Mouse (Mus musculus) hindbrain, embryonic 15.5 days (tissue): ENCODE measurements at regions not wholly inside any gene's neighbourhood (a gene's known extent, or its start where the extent isn't known, plus 50 kb on each side); places are given as distances from the start of the nearest gene placed in this dataset.

Experiments used
- ATAC-seq: fragments of 200-750 bp; cut with Nextera tagmentation; 2 replicates; pipeline ENCODE4 v1.8.0; 2017; ENCODE audit warnings: low read depth, moderate number of reproducible peaks, moderate TSS enrichment; ENCODE audit not compliant: low FRiP score
- H3K27ac ChIP-seq: fragments of 300-500 bp; sonication (generic); replicated peaks from 2 replicates; pipeline ENCODE4 v1.5.1; 2015; ENCODE audit warnings: mild to moderate bottlenecking, inconsistent platforms
- H3K27me3 ChIP-seq: fragments of 300-500 bp; sonication (generic); 2 replicates; pipeline ENCODE4 v1.6.1; 2015; ENCODE audit warnings: control low read depth, inconsistent platforms
- H3K36me3 ChIP-seq: fragments of 300-500 bp; sonication (generic); 2 replicates; pipeline ENCODE4 v1.6.1; 2015; ENCODE audit warnings: control low read depth, inconsistent platforms
- H3K4me1 ChIP-seq: fragments of 300-500 bp; sonication (generic); replicated peaks from 2 replicates; pipeline ENCODE4 v1.6.1; 2015; ENCODE audit warnings: control low read depth, inconsistent platforms
- H3K4me2 ChIP-seq: fragments of 300-500 bp; sonication (generic); 2 replicates; pipeline ENCODE4 v1.6.1; 2015; ENCODE audit warnings: moderate library complexity, mild to moderate bottlenecking, inconsistent platforms
- H3K4me3 ChIP-seq: fragments of 300-500 bp; sonication (generic); 2 replicates; pipeline ENCODE4 v1.5.1; 2015; ENCODE audit warnings: mild to moderate bottlenecking, inconsistent platforms
- H3K9ac ChIP-seq: fragments of 300-500 bp; sonication (generic); 2 replicates; pipeline ENCODE4 v1.6.1; 2015; ENCODE audit warnings: inconsistent platforms
- H3K9me3 ChIP-seq: fragments of 300-500 bp; sonication (generic); 2 replicates; pipeline ENCODE4 v1.6.1; 2016; ENCODE audit warnings: control low read depth, inconsistent platforms
- WGBS: fragments of 180-500 bp; shearing (Covaris S2); methylation state at CpG from one replicate; pipeline ENCODE4 v1.1.7; 2015; 5-methylcytosine and 5-hydroxymethylcytosine counted together

DNA sequence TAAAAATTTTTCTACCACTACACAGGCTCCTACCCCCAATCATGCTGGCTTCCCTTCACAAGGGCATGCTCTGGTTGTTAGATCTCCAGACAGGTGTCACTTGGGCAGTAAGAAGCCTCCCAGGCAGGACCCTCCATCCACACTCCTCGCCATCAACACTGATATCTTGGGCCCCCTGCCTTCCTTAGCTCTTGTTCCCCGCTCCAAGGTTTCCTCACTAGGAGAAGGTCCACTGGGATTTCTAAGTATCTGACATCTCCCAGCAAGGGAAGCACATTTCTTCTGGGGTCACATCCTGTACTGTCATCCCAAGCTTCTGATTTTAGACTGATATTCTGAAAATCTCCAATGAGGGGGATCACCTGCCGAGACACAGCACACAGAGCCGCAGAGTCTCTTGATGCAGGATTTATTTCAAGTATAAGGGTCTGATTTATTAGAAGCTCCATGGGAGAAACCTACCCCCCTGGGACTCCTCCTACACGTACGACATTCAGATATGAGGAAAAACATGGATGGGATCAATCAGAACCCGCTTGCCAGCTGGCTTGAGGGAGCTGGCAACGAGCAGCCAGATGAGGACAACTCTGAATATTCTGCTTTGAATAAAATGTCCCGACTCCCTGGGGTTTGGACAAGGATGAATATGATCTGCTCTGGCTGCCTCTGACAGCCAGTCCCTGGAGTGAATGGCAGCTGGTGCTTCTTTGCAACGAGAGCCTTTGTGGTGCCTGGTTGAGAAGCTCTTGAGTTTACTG is 322.8 kb downstream of the Vps13c start:
- 68% methylated on average over 10 of the region's 10 CpGs for WGBS
- Histone ChIP-seq H3K9ac (no peak overlapping the region), H3K27ac (no peak overlapping the region), H3K4me2 (no peak overlapping the region), H3K4me1 (no peaks in the 10 kb centered on the region), H3K27me3 (no peaks in the 10 kb centered on the region), H3K36me3 (no peaks in the 10 kb centered on the region), H3K9me3 (no peaks in the 10 kb centered on the region), H3K4me3 (no peak overlapping the region)
- no peak for ATAC-seq

DNA sequence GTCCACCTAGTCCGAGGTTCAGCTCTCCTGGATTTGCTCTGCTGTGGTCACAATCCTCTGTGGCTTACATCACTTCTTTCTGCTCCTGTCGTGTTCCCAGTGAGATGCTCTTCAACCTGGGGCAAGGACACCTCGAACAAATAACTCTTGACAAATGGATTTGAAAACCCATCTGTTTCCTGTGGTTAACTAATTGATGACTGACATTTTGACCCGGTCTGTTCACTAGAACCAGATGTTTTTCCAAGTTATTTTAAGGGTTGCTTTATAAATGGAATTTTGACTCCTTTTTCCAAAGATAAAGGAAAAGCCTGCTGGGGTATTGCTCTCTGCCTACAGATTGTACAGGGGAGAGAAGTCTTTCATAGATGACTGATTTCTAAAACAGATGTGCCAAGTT is 326.4 kb downstream of the Vps13c start:
- H3K9ac ChIP-seq, result no peak overlapping the region
- H3K27ac ChIP-seq, result no peak overlapping the region
- WGBS, result 63% methylated on average over 4 of the region's 4 CpGs
- no peaks in the 10 kb centered on the region for H3K9me3 ChIP-seq
- H3K4me2 ChIP-seq, result no peak overlapping the region
- ATAC-seq, result no peak
- H3K4me1 ChIP-seq, result no peaks in the 10 kb centered on the region
- no peaks in the 10 kb centered on the region for H3K27me3 ChIP-seq
- no peaks in the 10 kb centered on the region for H3K36me3 ChIP-seq
- no peak overlapping the region for H3K4me3 ChIP-seq

DNA sequence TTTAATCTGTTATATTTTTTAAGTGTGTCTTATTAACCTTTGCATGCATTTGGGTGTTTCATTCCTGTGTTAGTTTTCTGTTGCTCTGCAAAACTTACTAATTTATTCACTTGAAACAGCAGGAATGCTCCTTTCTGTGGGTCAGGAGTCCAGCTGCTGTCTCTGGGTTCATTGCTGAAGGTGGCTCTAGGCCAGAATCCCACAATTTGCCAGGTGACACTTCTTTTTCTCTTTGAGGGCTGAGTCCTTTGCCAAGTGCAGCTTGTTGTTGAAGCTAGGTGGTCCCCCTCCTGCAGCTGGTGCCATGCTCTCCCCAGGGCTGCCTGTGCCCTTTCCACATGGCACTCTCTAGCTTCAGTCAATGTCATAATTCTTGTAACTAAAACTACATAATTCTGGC is 348.7 kb downstream of the Vps13c start:
- H3K36me3 ChIP-seq, result no peaks in the 10 kb centered on the region
- no peak overlapping the region for H3K9ac ChIP-seq
- no peak overlapping the region for H3K27ac ChIP-seq
- no peaks in the 10 kb centered on the region for H3K4me1 ChIP-seq
- no peak overlapping the region for H3K4me3 ChIP-seq
- no peak for ATAC-seq
- no peak overlapping the region for H3K4me2 ChIP-seq
- H3K9me3 ChIP-seq, result no peaks in the 10 kb centered on the region
- H3K27me3 ChIP-seq, result no peaks in the 10 kb centered on the region

DNA sequence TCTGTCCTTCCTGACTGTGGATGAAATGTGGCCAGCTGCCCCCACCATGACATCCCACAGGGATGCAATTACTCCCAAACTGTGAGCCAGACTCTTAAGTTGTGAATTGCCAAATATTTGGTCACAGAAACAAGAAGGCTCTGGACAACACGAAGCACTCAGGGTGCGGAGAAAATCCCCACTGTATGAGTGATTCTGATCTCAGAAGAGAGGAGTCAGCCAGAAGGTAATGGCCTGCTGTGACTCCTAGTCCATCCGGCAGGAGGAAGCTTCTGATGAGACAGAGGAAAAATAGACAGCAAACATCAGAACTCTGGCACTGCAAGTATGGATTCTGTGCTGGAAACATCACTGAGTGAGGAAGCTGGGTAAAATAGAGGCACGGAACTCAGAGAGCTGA is 359.6 kb downstream of the Vps13c start:
- Histone ChIP-seq H3K36me3 (no peaks in the 10 kb centered on the region), H3K27me3 (no peaks in the 10 kb centered on the region), H3K27ac (no peak overlapping the region), H3K9me3 (no peaks in the 10 kb centered on the region), H3K4me3 (no peak overlapping the region), H3K9ac (no peak overlapping the region), H3K4me2 (no peak overlapping the region), H3K4me1 (no peaks in the 10 kb centered on the region)
- WGBS, result 73% methylated on average over 4 of the region's 4 CpGs
- ATAC-seq, result no peak

DNA sequence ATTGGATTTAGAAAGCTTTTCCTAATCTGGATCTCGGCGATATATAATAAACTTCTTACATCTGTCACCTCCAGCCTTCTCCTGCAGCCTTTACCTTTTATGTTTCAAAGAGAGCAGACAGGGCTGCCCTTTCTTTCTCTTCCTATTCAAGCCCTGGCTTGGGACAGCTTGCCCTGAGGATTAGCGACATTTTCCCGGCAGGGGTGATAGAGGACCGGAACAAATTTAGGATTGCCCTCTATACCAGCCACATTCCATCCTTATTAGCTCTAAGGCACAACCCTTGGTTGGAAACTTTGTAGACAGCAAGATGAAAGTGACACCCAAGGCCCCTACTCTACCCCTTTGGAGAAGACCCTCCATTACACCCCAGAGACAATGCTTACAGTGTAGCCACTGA is 360.8 kb downstream of the Vps13c start:
- 25% methylated on average over 5 of the region's 5 CpGs for WGBS
- Histone ChIP-seq H3K9me3 (no peaks in the 10 kb centered on the region), H3K9ac (no peak overlapping the region), H3K27ac (no peak overlapping the region), H3K4me3 (no peak overlapping the region), H3K27me3 (no peaks in the 10 kb centered on the region), H3K36me3 (no peaks in the 10 kb centered on the region), H3K4me1 (no peaks in the 10 kb centered on the region), H3K4me2 (no peak overlapping the region)
- no peak for ATAC-seq

DNA sequence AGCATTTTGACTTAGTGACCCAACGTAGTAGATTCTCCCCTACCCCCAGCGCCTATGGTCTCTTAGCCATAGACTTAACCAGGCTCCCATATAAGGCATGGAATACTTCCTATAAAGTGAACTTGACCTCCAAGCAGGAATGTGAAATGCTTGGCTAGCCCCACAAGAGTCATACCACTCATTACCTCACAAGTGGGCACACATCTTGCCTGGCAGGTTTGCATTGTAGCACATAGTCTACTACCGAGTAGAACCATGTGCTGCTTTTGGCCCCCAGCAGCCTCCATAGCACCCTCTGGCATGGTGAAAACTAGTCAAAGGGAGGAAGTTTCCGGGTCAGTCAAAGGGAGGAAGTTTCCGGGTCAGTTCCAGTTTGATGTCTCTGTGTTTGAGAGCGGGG is 385.5 kb downstream of the Vps13c start:
- Histone ChIP-seq H3K4me1 (no peaks in the 10 kb centered on the region), H3K4me3 (no peak overlapping the region), H3K9ac (no peak overlapping the region), H3K36me3 (no peaks in the 10 kb centered on the region), H3K9me3 (no peaks in the 10 kb centered on the region), H3K27me3 (no peaks in the 10 kb centered on the region), H3K27ac (no peak overlapping the region), H3K4me2 (no peak overlapping the region)
- 91% methylated on average over 6 of the region's 6 CpGs for WGBS
- no peak for ATAC-seq

DNA sequence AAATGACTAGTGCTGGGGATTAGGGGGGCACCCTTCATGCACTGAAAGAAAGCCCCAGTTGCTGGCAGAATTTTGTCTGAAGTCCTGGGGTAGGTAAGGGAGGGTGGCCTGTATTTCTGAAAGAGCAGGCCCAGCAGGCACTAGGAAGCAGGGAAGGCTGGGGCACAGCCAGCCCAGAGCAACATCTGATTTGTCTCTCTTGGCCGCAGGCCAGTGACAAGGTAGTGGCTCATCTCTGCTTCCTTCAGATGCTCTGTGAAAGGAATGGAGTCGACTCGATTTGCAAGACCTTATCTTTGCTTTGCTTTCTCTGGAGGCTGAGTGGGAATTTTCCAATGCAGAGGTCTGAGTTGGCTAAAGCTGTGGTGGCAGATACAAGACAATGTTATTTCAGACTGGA is 390.9 kb downstream of the Vps13c start:
- ATAC-seq, result no peak
- Histone ChIP-seq H3K4me2 (no peak overlapping the region), H3K9ac (no peak overlapping the region), H3K27me3 (no peaks in the 10 kb centered on the region), H3K4me3 (no peak overlapping the region), H3K4me1 (0 out of 2 replicates have a peak, but pooled peaks cover 3% of the 10 kb centered on the region), H3K9me3 (no peaks in the 10 kb centered on the region), H3K36me3 (no peaks in the 10 kb centered on the region), H3K27ac (no peak overlapping the region)
- 71% methylated on average over 3 of the region's 3 CpGs for WGBS

DNA sequence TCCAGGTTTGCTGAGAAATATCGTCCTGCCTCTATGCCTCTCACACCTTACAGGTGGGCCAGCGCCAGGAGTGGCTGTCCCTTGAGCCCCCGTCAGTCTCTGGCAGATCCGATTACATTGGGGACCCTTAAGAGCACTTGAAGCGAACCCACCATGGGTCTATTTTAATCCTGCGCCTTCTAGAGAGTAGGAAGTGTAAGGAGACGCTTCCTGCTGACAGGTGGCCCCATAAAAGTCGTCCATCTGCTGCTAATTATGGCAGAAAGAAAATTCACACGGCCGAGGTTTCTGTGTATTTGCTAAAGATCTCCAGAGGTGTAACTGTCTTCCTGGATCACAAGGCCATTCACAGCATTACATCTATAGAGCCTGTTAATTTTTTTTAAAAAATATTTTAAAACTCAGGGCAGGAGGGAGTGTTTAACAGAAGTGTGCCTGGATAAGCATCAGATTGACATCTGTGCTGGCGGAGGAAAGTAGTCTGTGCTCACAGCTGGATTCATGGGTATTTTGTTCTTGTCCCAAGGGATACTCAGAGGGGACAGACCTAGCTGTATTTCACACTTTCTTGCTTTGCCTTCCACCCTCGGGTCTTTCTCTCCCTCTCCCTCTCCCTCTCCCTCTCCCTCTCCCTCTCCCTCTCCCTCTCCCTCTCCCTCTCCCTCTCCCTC is 394.9 kb downstream of the Vps13c start:
- 50% methylated on average over 12 of the region's 12 CpGs for WGBS
- no peaks in the 10 kb centered on the region for H3K27me3 ChIP-seq
- no peak for ATAC-seq
- no peaks in the 10 kb centered on the region for H3K36me3 ChIP-seq
- no peak overlapping the region for H3K4me2 ChIP-seq
- H3K27ac ChIP-seq, result no peak overlapping the region
- H3K9me3 ChIP-seq, result no peaks in the 10 kb centered on the region
- no peak overlapping the region for H3K4me3 ChIP-seq
- H3K4me1 ChIP-seq, result 0 out of 2 replicates have a peak, but pooled peaks cover 3% of the 10 kb centered on the region
- no peak overlapping the region for H3K9ac ChIP-seq

DNA sequence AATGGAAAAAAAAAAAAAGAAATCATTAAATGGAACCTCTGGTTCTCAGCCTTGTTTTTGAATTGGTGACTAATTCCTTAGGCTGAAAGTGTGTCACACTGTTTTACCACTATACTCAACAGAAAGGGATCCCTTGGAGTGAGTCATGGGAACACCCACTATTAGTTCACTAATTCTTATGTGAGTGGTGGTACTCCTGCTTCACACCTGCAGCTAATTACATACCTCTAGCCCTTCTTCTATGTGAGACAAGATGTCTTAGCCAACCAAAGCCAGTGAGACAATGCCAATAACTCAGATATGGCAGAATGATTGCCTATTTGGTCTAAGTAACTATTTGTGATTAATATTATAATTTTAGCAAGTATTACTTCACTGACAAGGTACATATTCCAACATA is 398.9 kb downstream of the Vps13c start:
- Histone ChIP-seq H3K4me2 (no peak overlapping the region), H3K36me3 (no peaks in the 10 kb centered on the region), H3K9me3 (no peaks in the 10 kb centered on the region), H3K4me1 (0 out of 2 replicates have a peak, but pooled peaks cover 3% of the 10 kb centered on the region), H3K27me3 (no peaks in the 10 kb centered on the region), H3K9ac (no peak overlapping the region), H3K4me3 (no peak overlapping the region), H3K27ac (no peak overlapping the region)
- ATAC-seq, result no peak

DNA sequence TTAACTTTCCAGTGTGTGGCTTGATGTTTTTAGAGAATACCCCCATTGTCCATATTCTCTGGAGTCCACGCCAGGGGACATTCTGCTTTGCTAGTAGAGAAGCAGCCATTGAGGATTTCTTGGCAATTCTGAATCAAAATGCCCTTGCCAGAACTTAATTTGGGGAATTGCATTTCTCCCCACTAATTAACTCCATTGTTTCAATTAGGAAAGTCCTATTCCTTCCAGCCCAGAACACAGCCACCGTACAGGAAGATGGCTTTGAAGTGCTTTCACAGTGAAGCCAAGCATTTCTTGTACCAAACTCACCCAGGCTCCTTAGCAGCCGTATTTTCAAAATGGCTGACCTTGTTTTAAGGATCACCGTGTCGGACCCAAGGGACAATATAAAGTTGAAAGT is 399.4 kb downstream of the Vps13c start:
- no peak overlapping the region for H3K4me2 ChIP-seq
- 80% methylated on average over 5 of the region's 5 CpGs for WGBS
- no peaks in the 10 kb centered on the region for H3K36me3 ChIP-seq
- no peak overlapping the region for H3K9ac ChIP-seq
- ATAC-seq, result no peak
- no peak overlapping the region for H3K4me3 ChIP-seq
- H3K4me1 ChIP-seq, result 0 out of 2 replicates have a peak, but pooled peaks cover under 1% of the 10 kb centered on the region
- H3K9me3 ChIP-seq, result no peaks in the 10 kb centered on the region
- H3K27ac ChIP-seq, result no peak overlapping the region
- H3K27me3 ChIP-seq, result no peaks in the 10 kb centered on the region

DNA sequence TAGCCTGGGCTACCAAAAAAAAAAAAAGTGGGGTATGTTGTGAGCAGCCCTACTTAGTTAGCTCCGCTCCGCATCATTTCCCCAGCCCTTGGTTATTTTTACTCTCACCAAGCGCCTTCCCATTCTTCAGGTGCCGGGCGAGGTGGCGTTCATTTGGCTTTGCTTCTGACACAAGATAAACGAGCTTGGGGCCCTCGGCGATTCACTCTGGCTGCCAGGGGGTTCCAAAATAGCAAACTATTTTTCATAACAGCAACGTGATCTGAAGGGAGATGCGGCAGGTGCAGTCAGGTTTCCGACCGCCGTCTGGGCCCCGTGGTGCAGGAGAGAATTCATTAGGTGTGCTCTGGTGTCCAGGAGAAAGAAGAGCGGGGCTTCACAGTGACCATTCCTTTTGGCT is 403.6 kb upstream of the Rora start:
- H3K36me3 ChIP-seq, result no peaks in the 10 kb centered on the region
- WGBS, result 72% methylated on average over 16 of the region's 16 CpGs
- H3K27ac ChIP-seq, result no peak overlapping the region
- no peak overlapping the region for H3K4me3 ChIP-seq
- H3K4me1 ChIP-seq, result no peaks in the 10 kb centered on the region
- ATAC-seq, result no peak
- H3K27me3 ChIP-seq, result no peaks in the 10 kb centered on the region
- H3K9ac ChIP-seq, result no peak overlapping the region
- H3K9me3 ChIP-seq, result no peaks in the 10 kb centered on the region
- no peak overlapping the region for H3K4me2 ChIP-seq

DNA sequence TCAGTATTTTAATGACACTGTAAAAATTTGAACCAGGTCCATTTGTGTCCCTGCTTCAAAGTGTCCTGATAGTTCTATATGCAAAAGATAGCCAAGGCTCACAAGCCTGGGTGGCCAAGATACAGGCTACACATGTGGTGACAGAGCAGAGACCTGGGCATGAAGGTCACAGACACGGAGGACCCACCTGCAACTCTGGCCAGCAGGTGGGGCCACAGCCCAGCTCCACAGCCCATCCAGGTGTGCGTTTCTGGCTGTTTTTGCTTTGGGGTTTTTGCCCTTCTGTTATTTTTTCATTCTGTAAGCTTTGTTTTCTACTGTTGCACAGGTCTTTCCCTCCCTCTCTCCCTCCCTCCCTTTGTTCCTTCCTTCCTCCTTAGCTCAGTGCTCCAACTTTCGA is 399.4 kb upstream of the Rora start:
- Histone ChIP-seq H3K4me2 (no peak overlapping the region), H3K27ac (no peak overlapping the region), H3K9me3 (no peaks in the 10 kb centered on the region), H3K27me3 (no peaks in the 10 kb centered on the region), H3K36me3 (no peaks in the 10 kb centered on the region), H3K9ac (no peak overlapping the region), H3K4me1 (no peaks in the 10 kb centered on the region), H3K4me3 (no peak overlapping the region)
- ATAC-seq, result no peak
- 51% methylated on average over 3 of the region's 3 CpGs for WGBS

DNA sequence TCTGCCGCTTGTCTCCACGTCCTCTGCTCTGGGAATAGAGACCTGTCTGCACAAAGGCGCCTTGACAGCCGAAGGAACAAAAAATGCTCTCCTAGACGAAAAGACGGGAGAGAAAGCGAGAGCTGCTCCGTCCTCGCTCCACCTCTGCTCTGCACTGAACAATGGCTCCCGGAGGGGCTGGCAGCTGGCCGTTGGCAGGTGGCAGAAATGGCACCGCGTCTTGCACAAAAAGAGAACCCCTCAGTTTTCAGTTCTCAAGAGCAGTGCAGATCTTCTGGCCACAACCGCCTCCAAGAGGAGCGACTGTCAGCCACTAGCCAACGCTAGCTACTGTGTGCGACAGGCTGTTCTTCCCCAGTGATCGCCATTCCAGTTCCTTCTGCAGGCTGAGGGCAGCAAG is 385.0 kb upstream of the Rora start:
- Histone ChIP-seq H3K27ac (no peak overlapping the region), H3K4me2 (peak overlapping the region; percentile 40), H3K27me3 (no peaks in the 10 kb centered on the region), H3K9ac (no peak overlapping the region), H3K9me3 (no peaks in the 10 kb centered on the region), H3K4me1 (no peaks in the 10 kb centered on the region), H3K4me3 (0 out of 2 replicates have a peak overlapping the region, but pooled peaks have one; percentile 5), H3K36me3 (no peaks in the 10 kb centered on the region)
- 59% methylated on average over 18 of the region's 18 CpGs for WGBS
- ATAC-seq, result no peak
